Mouse (Mus musculus): Measurements from ENCODE around the gene Wdfy3. TPM values are rescaled to one million over a fixed set of nuclear protein-coding genes. Genes with fewer than 3 reads are reported as not detected.
"Not testable (repeated sequence)": the region's sequence is repeated elsewhere in the genome, so short reads cannot be mapped to it uniquely, and the experiment has no call there.

Wdfy3 gene
- 17.4 and 17.7 TPM in 2 replicates for polyA plus RNA-seq (2014; fragmentation: Nextera tagmentation; extraction: Ambion mirVana)

- no peaks in the 10 kb centered on the region for H3K27me3 ChIP-seq (ENCODE audit: control insufficient read depth, insufficient read depth, low read length)
- peak within 1 kb of the TSS; percentile 93 for H3K4me3 ChIP-seq (ENCODE audit: low read depth, low read length)
- H3K4me2 ChIP-seq (ENCODE audit: low read depth, low read length): peak within 1 kb of the TSS; percentile 68
- under 1% methylated on average over 59 of the region's 62 CpGs for WGBS
- H3K9ac ChIP-seq (replicated peaks; ENCODE audit: low read length): peak within 1 kb of the TSS; percentile 98
- no peaks in the 10 kb centered on the region for H3K4me1 ChIP-seq (ENCODE audit: control insufficient read depth, insufficient read depth, low read length)
- no peaks in the 10 kb centered on the region for H3K36me3 ChIP-seq (replicated peaks; ENCODE audit: control insufficient read depth, insufficient read depth, low read depth, low read length)
- H3K27ac ChIP-seq (replicated peaks; ENCODE audit: low read depth, low read length): peak within 1 kb of the TSS; percentile 93
- peak; percentile 89 for DNase-seq (ENCODE audit: low spot score)
- no peaks in the 10 kb centered on the region for H3K9me3 ChIP-seq (replicated peaks; ENCODE audit: control insufficient read depth, low read length)
- ATAC-seq (replicated peaks; ENCODE audit: insufficient number of reproducible peaks, low FRiP score, low TSS enrichment, low read depth): peak; percentile 90
Measured at GRCm38 (mm10) chr5:102069767-102070413, at the start of gene Wdfy3. Gene Wdfy3 (minus strand): TSS chr5:102069921.

DNA sequence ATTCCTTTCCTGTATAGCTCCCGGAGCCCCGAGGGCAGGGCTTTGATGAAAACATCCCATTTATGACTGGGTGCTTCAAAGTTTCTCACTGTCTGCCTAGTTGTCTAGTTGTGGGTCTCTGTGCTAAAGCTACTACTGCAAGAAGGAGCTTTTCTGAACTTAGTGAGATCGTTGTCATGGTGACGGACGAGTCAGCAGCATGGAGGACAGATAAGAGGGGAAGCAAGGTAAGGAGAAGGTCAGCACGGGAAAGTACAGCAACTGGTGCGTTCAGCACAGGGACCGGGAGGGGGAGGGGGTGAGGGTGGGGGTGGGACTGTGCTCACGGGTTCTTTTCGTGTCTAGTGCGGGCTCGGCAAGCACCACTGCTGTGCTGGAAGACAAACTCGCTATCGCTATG is 43.3 kb upstream of the Wdfy3 start:
- Histone ChIP-seq H3K9me3 (replicated peaks; ENCODE audit: control insufficient read depth, low read length) (no peaks in the 10 kb centered on the region), H3K36me3 (replicated peaks; ENCODE audit: control insufficient read depth, insufficient read depth, low read depth, low read length) (no peaks in the 10 kb centered on the region), H3K27ac (replicated peaks; ENCODE audit: low read depth, low read length) (no peak overlapping the region), H3K4me3 (ENCODE audit: low read depth, low read length) (no peak overlapping the region), H3K4me1 (ENCODE audit: control insufficient read depth, insufficient read depth, low read length) (no peaks in the 10 kb centered on the region), H3K9ac (replicated peaks; ENCODE audit: low read length) (no peak overlapping the region), H3K27me3 (ENCODE audit: control insufficient read depth, insufficient read depth, low read length) (no peaks in the 10 kb centered on the region), H3K4me2 (ENCODE audit: low read depth, low read length) (no peak overlapping the region)
- WGBS: 65% methylated on average over 14 of the region's 14 CpGs
- ATAC-seq (replicated peaks; ENCODE audit: insufficient number of reproducible peaks, low FRiP score, low TSS enrichment, low read depth) (0 out of 2 replicates have a peak, but pooled peaks have one; percentile 18), DNase-seq (ENCODE audit: low spot score) (peak; percentile 16)

DNA sequence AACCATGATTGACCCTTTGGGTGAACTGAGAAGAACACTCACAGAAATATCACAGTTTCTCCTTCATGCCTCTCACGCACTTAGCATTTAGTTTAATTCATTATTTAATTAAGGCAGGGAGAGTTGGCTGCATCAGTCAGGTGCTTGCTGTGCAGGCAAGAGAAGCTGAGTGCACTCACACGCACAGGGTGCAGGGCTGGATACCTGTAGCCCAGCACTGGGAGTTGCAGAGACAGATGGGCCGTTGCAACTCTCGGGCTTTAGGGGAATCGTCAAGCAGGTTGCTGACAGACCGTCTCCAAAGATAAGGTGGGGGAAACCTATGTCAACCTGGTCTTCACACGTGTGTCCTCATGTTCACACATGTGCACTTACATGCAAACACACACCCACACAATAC is 42.3 kb upstream of the Wdfy3 start:
- no peak overlapping the region for H3K9ac ChIP-seq (replicated peaks; ENCODE audit: low read length)
- no peak overlapping the region for H3K4me2 ChIP-seq (ENCODE audit: low read depth, low read length)
- no peak for DNase-seq (ENCODE audit: low spot score)
- 83% methylated on average over 7 of the region's 7 CpGs for WGBS
- H3K27me3 ChIP-seq (ENCODE audit: control insufficient read depth, insufficient read depth, low read length): no peaks in the 10 kb centered on the region
- ATAC-seq (replicated peaks; ENCODE audit: insufficient number of reproducible peaks, low FRiP score, low TSS enrichment, low read depth): no peak
- H3K4me3 ChIP-seq (ENCODE audit: low read depth, low read length): no peak overlapping the region
- H3K9me3 ChIP-seq (replicated peaks; ENCODE audit: control insufficient read depth, low read length): no peaks in the 10 kb centered on the region
- H3K36me3 ChIP-seq (replicated peaks; ENCODE audit: control insufficient read depth, insufficient read depth, low read depth, low read length): no peaks in the 10 kb centered on the region
- H3K4me1 ChIP-seq (ENCODE audit: control insufficient read depth, insufficient read depth, low read length): no peaks in the 10 kb centered on the region
- H3K27ac ChIP-seq (replicated peaks; ENCODE audit: low read depth, low read length): no peak overlapping the region

GRCm38 (mm10) chr5:102110031-102110430 is 40.3 kb upstream of the Wdfy3 start:
- H3K4me3 ChIP-seq (ENCODE audit: low read depth, low read length): no peak overlapping the region
- H3K9ac ChIP-seq (replicated peaks; ENCODE audit: low read length): no peak overlapping the region
- no peak overlapping the region for H3K4me2 ChIP-seq (ENCODE audit: low read depth, low read length)
- no peak overlapping the region for H3K27ac ChIP-seq (replicated peaks; ENCODE audit: low read depth, low read length)
- H3K4me1 ChIP-seq (ENCODE audit: control insufficient read depth, insufficient read depth, low read length): no peaks in the 10 kb centered on the region
- ATAC-seq (replicated peaks; ENCODE audit: insufficient number of reproducible peaks, low FRiP score, low TSS enrichment, low read depth) (no peak), DNase-seq (ENCODE audit: low spot score) (no peak)
- H3K36me3 ChIP-seq (replicated peaks; ENCODE audit: control insufficient read depth, insufficient read depth, low read depth, low read length): no peaks in the 10 kb centered on the region
- WGBS: 74% methylated on average over 7 of the region's 7 CpGs
- H3K9me3 ChIP-seq (replicated peaks; ENCODE audit: control insufficient read depth, low read length): no peaks in the 10 kb centered on the region
- no peaks in the 10 kb centered on the region for H3K27me3 ChIP-seq (ENCODE audit: control insufficient read depth, insufficient read depth, low read length)

GRCm38 (mm10) chr5:102105919-102106318 is 36.2 kb upstream of the Wdfy3 start:
- H3K4me3 ChIP-seq (ENCODE audit: low read depth, low read length): no peak overlapping the region
- H3K9me3 ChIP-seq (replicated peaks; ENCODE audit: control insufficient read depth, low read length): no peaks in the 10 kb centered on the region
- no peaks in the 10 kb centered on the region for H3K36me3 ChIP-seq (replicated peaks; ENCODE audit: control insufficient read depth, insufficient read depth, low read depth, low read length)
- no peaks in the 10 kb centered on the region for H3K27me3 ChIP-seq (ENCODE audit: control insufficient read depth, insufficient read depth, low read length)
- DNase-seq (ENCODE audit: low spot score) (no peak), ATAC-seq (replicated peaks; ENCODE audit: insufficient number of reproducible peaks, low FRiP score, low TSS enrichment, low read depth) (no peak)
- no peaks in the 10 kb centered on the region for H3K4me1 ChIP-seq (ENCODE audit: control insufficient read depth, insufficient read depth, low read length)
- H3K4me2 ChIP-seq (ENCODE audit: low read depth, low read length): no peak overlapping the region
- 81% methylated on average over 3 of the region's 3 CpGs for WGBS
- no peak overlapping the region for H3K9ac ChIP-seq (replicated peaks; ENCODE audit: low read length)
- no peak overlapping the region for H3K27ac ChIP-seq (replicated peaks; ENCODE audit: low read depth, low read length)

DNA sequence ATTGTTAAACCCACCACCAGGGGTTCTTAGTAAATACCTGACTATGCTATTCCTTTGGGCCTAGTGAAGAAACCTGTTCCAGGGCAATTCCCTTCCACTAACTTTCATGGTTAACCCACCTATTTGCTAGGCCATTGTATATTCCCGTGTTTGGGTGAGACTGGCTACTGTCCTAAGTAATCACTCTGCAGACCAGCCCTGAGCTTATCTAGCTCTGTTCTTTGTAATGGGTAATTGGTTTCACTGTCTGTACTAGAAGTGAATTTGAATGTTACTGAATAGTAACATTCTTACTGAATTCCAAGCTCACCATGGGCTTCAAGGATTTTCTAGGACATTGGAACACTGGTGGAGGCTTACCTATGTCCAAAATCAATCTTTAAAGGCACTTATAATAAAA is 32.1 kb upstream of the Wdfy3 start:
- DNase-seq (ENCODE audit: low spot score); H3K4me2 ChIP-seq (ENCODE audit: low read depth, low read length); H3K36me3 ChIP-seq (replicated peaks; ENCODE audit: control insufficient read depth, insufficient read depth, low read depth, low read length); H3K4me1 ChIP-seq (ENCODE audit: control insufficient read depth, insufficient read depth, low read length); H3K9me3 ChIP-seq (replicated peaks; ENCODE audit: control insufficient read depth, low read length); H3K4me3 ChIP-seq (ENCODE audit: low read depth, low read length); ATAC-seq (replicated peaks; ENCODE audit: insufficient number of reproducible peaks, low FRiP score, low TSS enrichment, low read depth); H3K27me3 ChIP-seq (ENCODE audit: control insufficient read depth, insufficient read depth, low read length); H3K27ac ChIP-seq (replicated peaks; ENCODE audit: low read depth, low read length); H3K9ac ChIP-seq (replicated peaks; ENCODE audit: low read length): not testable (repeated sequence)
- 94% methylated on average over 1 of the region's 1 CpGs for WGBS

DNA sequence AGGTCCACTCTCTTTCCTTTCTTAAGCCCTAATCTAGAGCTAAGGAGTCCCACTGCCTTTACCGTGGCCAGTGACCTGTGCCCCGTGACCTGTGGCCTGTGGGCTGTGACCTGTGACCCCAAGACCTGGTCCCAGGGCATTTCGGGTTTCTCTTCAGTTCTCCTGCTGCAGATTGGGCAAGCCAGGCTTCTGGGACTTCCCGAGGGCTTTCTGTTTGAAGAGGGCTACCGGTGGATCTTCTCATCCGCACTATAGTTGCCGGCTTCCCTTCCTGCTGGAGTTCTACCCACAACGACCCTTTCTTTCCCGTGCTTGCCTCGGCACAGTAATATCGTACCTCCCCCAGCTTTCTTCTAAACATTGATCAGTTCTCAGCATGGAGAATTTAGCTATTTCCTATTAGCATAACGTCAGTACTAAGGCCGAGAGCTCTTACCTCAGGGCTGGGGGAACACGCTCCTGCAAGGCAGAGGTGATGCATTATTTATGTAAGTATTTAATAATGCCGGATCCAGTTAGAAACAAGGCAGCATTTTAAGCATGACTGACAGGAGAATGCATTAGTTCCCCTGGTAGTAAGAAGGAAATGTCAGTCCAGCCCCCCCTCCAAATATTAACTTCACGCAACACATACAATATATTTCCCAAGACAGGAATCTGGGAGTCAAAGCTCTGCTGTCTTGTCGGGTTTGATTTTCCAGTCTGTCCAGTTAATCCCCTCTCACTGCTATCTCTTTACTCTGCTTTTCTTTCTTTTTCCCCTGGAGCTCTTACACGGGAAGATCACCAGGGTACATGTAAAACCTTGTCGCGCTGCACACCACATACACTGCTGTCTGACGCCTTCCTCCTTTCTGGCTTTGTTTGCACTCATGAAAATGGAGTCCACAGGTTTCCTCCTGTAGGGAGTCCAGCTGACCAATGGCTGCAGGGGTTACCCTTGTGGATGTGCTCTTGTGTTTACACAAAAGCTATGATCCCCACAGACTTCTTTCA is 30.8 kb upstream of the Wdfy3 start:
- no peak overlapping the region for H3K27ac ChIP-seq (replicated peaks; ENCODE audit: low read depth, low read length)
- H3K9ac ChIP-seq (replicated peaks; ENCODE audit: low read length): no peak overlapping the region
- no peaks in the 10 kb centered on the region for H3K27me3 ChIP-seq (ENCODE audit: control insufficient read depth, insufficient read depth, low read length)
- DNase-seq (ENCODE audit: low spot score): peak; percentile 10
- ATAC-seq (replicated peaks; ENCODE audit: insufficient number of reproducible peaks, low FRiP score, low TSS enrichment, low read depth): no peak
- no peak overlapping the region for H3K4me3 ChIP-seq (ENCODE audit: low read depth, low read length)
- H3K9me3 ChIP-seq (replicated peaks; ENCODE audit: control insufficient read depth, low read length): no peaks in the 10 kb centered on the region
- no peaks in the 10 kb centered on the region for H3K4me1 ChIP-seq (ENCODE audit: control insufficient read depth, insufficient read depth, low read length)
- no peak overlapping the region for H3K4me2 ChIP-seq (ENCODE audit: low read depth, low read length)
- H3K36me3 ChIP-seq (replicated peaks; ENCODE audit: control insufficient read depth, insufficient read depth, low read depth, low read length): no peaks in the 10 kb centered on the region
- 43% methylated on average over 21 of the region's 21 CpGs for WGBS

DNA sequence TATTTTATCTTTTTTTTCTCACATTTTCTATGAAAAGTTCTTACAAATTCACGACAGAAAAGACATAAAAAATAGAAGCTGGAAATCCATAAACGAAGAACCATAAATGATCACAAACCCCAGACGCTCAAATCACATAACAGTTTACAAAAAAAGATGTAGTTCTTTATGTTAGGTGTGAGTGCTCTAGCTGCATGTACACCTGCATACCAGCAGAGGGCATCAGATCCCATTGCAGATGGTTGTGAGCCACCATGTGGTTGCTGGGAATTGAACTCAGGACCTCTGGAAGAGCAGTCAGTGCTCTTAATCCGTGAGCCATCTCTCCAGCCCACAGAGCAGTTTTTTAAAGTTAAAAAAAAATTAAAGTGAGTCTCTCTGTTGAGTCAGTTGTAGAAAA is 25.9 kb upstream of the Wdfy3 start:
- no peak for ATAC-seq (replicated peaks; ENCODE audit: insufficient number of reproducible peaks, low FRiP score, low TSS enrichment, low read depth)

More for the DNA sequence above, 25.9 kb upstream of the Wdfy3 start:
- DNase-seq (ENCODE audit: low spot score): no peak
- Histone ChIP-seq H3K27me3 (ENCODE audit: control insufficient read depth, insufficient read depth, low read length) (no peaks in the 10 kb centered on the region), H3K4me1 (ENCODE audit: control insufficient read depth, insufficient read depth, low read length) (no peaks in the 10 kb centered on the region), H3K9ac (replicated peaks; ENCODE audit: low read length) (no peak overlapping the region), H3K9me3 (replicated peaks; ENCODE audit: control insufficient read depth, low read length) (no peaks in the 10 kb centered on the region), H3K27ac (replicated peaks; ENCODE audit: low read depth, low read length) (no peak overlapping the region), H3K4me3 (ENCODE audit: low read depth, low read length) (no peak overlapping the region), H3K36me3 (replicated peaks; ENCODE audit: control insufficient read depth, insufficient read depth, low read depth, low read length) (no peaks in the 10 kb centered on the region), H3K4me2 (ENCODE audit: low read depth, low read length) (no peak overlapping the region)
- 81% methylated on average over 4 of the region's 4 CpGs for WGBS
